Mouse (Mus musculus) effector memory CD4-positive, alpha-beta T cell, adult 7 months (primary cell): ENCODE results near the gene H2al3. TPM values are rescaled to one million over a fixed set of nuclear protein-coding genes. Genes with fewer than 3 reads are reported as not detected.

ENCODE experiments used
- polyA plus RNA-seq: library from polyadenylated mRNA; unstranded; fragments of 100-300 nt; shearing (Covaris generic); gene quantifications from one replicate; pipeline ENCODE4 v1.2.1, GENCODE M21; 2017

Gene H2al3
- polyA plus RNA-seq = not detected

DNA sequence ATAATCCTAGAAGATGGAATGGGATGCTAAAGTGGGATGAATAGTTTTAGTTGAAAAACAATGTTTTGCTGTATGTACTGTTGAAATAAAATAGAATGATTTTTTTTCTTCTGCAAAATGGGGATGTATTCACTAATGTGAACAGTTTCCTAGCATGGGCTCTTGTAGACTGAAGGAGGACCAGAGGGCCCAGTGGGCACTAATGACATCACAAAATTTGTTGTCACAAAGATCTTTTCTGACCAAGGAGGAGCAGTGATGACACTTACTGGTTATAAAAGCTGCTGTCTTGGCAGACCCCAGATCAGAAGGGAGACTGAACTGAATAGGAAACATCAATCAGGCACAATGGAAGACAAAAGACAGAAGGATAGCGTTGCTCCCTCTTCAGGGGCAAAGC, at the start of gene H2al3:
Gene H2al3, plus strand, starts transcription at position 301 of the 400 bp plus-strand sequence.

DNA sequence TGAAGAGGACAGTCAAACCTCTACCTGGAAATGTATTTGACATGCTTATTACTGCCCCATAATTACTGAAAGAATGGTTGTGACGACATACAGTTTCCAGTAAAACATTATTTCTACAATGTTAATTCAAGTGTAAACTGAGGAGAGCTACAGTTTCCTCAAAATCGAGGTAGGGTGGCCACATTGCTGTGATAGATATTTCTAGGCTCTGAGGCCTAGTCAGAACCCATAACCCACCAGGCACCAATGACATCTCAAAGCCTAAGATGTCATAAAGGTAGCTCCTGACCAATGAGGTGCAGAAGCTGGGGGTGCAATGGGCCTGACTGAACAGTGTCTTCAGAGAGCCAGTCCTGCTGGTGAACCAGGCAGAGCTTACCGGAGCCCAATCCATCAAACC, 2.9 kb upstream of the H2al3 start, which contains the start of gene Hypm:
Gene Hypm, plus strand, starts transcription at position 301 of the 400 bp plus-strand sequence.

DNA sequence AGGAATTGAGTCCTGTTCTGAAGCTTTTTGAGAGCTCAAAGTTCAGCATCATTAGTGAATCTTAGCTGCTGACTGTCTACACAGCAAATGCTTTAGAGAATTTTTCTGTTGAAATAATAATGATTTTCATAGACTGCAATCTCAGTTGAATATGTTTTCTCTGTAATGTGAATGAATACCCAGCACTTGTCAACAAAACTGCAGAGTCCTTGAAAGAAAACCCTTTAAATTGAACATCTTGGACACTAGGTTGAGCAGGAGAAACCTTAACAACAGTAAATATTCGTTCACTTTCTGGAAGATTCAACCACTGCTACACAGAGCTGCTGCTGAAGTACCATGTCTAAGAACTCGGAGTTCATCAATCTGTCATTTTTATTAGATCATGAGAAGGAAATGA, 35.8 kb downstream of the H2al3 start, which contains the start of gene Sytl5:
Gene Sytl5, plus strand, starts transcription at position 301 of the 400 bp plus-strand sequence.

Other genes with a start within 250 kb of the H2al3 start
- gene Dynlt3, start 186.7 kb upstream of the H2al3 start, polyA plus RNA-seq = 36.5 TPM
- gene Hypm, start 2.8 kb upstream of the H2al3 start, polyA plus RNA-seq = not detected
- gene Sytl5, start 35.9 kb downstream of the H2al3 start, polyA plus RNA-seq = not detected